Mouse (Mus musculus) C2C12 (cell line): ENCODE data around the gene Gpr35.

Experiments used
- CTCF ChIP-seq: IDR thresholded peaks from one replicate; pipeline ENCODE4 v1.5.1; 2011; ENCODE audit not compliant: control insufficient read depth, insufficient read depth, insufficient read length
- MAX ChIP-seq: IDR thresholded peaks from one replicate; pipeline ENCODE4 v1.6.1; 2011; ENCODE audit warnings: mild to moderate bottlenecking, control low read depth

- TF ChIP-seq CTCF (no peak), MAX (no peak)
Observed at GRCm38 (mm10) chr1:92908664-92909063, 42.0 kb upstream of the Gpr35 start.
